Mouse (Mus musculus) liver, adult 2 months (tissue): ENCODE measurements at regions not wholly inside any gene's neighbourhood (a gene's known extent, or its start where the extent isn't known, plus 50 kb on each side); places are given as distances from the start of the nearest gene placed in this dataset.

Experiments used
- CTCF ChIP-seq: fragments of 200-500 bp; IDR thresholded peaks from 2 replicates; pipeline ENCODE4 v1.5.1; 2011; ENCODE audit warnings: low read depth, low read length, control low read depth
- POLR2A ChIP-seq: fragments of 200-500 bp; IDR thresholded peaks from 2 replicates; pipeline ENCODE4 v1.6.1; 2011; ENCODE audit warnings: low read length, control low read depth; ENCODE audit not compliant: insufficient read depth; ENCODE audit errors: extremely low read depth

DNA sequence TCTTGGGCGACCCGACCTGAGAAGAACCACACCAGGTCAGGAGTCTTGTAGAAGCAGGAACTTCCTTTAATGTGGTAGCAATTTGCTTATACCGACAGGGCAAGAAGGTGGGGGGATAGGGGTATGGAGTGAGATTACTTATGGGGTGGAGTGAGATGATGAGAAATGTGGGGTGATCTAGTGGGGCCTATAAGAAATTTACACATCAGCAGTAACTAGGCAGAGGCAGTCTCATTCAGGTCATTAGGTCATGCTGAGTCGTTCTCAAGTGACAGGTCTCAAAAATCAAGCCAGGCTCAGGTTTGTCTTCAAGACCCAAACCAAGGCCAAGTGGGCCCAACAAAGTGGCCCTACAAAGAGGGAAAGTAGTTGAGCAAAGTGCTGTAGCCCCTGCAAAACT lies 889.1 kb downstream of the 5730522E02Rik start:
- no peak for TF ChIP-seq CTCF
- TF ChIP-seq POLR2A: no peak
